In the genomic region with DNA sequence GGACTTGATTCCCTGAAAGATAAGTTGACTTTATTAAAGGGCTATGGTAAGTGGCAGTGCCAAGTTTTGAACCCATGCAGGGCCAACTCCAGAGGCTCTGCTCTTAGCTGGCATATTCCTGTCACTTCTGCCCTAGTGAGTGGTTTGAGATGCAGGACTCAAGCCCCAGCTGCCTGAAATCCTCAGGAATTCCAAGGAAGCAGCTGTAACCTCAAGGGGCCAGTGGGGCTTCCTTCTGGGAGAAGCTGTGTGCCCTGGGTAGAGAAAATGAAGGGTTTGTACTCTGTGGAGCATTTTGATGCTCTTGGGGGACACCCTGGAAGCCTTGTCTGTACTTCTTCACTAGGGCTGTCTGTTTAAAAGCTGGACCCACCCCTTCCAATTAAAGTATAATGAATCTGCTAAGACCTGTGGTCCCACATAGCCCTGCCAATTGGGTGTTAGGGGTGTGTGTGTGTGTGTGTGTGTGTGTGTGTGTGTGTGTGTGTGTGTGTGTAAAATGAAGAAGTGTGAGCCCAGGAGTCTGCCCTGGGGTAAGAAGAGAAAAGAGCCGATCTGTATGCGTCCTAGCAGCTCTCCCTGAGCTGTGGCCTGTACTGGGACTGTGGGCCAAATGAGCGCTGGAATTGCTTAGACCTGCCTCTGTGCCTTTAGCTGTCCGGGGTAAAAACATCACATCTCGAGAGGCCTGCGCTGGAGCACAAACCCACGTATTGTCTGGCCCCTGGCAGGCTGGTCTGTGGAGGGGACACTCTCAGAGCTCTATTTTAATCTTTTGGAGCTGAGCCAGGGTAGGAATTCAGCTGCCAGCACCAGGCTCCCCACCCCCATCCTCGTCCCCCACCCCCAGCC, we compare ENCODE assay signal across 8 mouse cellular contexts.
A peak's percentile ranks its signal among the peaks of the same experiment; 100 is the strongest.
DNase-seq lines count a peak whose midpoint lies in the region; ATAC-seq and TF ChIP-seq lines count a peak whose summit lies in the region.

No protein-coding gene starts in this region.

- H3K4me1 ChIP-seq in heart, embryonic 15.5 days (replicated peaks) = peaks cover 19% of the 10 kb centered on the region
- peaks cover 21% of the 10 kb centered on the region for H3K4me1 ChIP-seq in forebrain, embryonic 13.5 days
- peaks cover 3% of the 10 kb centered on the region for H3K4me1 ChIP-seq in olfactory bulb, adult 2 months (ENCODE audit: control insufficient read depth, insufficient read depth, low read length)

- intact Hi-C loops in heart, postnatal 25 days (cut with DNase I) = no loop called here
- intact Hi-C loops in gastrocnemius, postnatal 14 days (cut with DNase I; ENCODE audit: low total_unique reads) = no loop called here

- WGBS in heart, embryonic 15.5 days = 4% methylated on average over 8 of the region's 8 CpGs
- WGBS in forebrain, embryonic 13.5 days = 2% methylated on average over 8 of the region's 8 CpGs
- WGBS in olfactory bulb, adult 2 months = 45% methylated on average over 8 of the region's 8 CpGs

- peak overlapping the region; percentile 78 for H3K27ac ChIP-seq in heart, embryonic 15.5 days
- peak overlapping the region; percentile 79 for H3K27ac ChIP-seq in forebrain, embryonic 13.5 days
- 0 out of 2 replicates have a peak overlapping the region, but pooled peaks have one; percentile 28 for H3K27ac ChIP-seq in olfactory bulb, adult 2 months (ENCODE audit: insufficient read depth, low read depth, low read length)

- H3K4me3 ChIP-seq in heart, embryonic 15.5 days = no peak overlapping the region
- no peak overlapping the region for H3K4me3 ChIP-seq in forebrain, embryonic 13.5 days
- H3K4me3 ChIP-seq in olfactory bulb, adult 2 months (ENCODE audit: insufficient read depth, low read depth, low read length) = no peak overlapping the region

- H3K4me2 ChIP-seq in heart, embryonic 15.5 days = 0 out of 2 replicates have a peak overlapping the region, but pooled peaks have one; percentile 17
- peak overlapping the region; percentile 33 for H3K4me2 ChIP-seq in forebrain, embryonic 13.5 days

- DNase-seq in heart, postnatal 25 days (ENCODE audit: low spot score) = no peak
- peak; percentile 31 for DNase-seq in layer of hippocampus, adult 9-11 months
- DNase-seq in spleen, adult 12 weeks (ENCODE audit: low spot score) = no peak
- DNase-seq in adrenal gland, postnatal 25 days = no peak
- DNase-seq in gastrocnemius, postnatal 14 days = no peak

- no peak for TF ChIP-seq CTCF in olfactory bulb, adult 2 months (IDR thresholded peaks at IDR 0.05; ENCODE audit: insufficient read depth, low read depth, low read length)

- ATAC-seq in heart, embryonic 15.5 days (replicated peaks; ENCODE audit: insufficient number of reproducible peaks, insufficient read depth, low FRiP score, low read depth) = peak; percentile 91
- ATAC-seq in forebrain, embryonic 13.5 days = peak; percentile 93

- TF ChIP-seq POLR2A in olfactory bulb, adult 2 months (IDR thresholded peaks at IDR 0.05; ENCODE audit: insufficient read depth, low read depth, low read length) = no peak

- no peaks in the 10 kb centered on the region for H3K36me3 ChIP-seq in heart, embryonic 15.5 days
- H3K36me3 ChIP-seq in forebrain, embryonic 13.5 days (ENCODE audit: poor library complexity, severe bottlenecking) = no peaks in the 10 kb centered on the region

- H3K9me3 ChIP-seq in heart, embryonic 15.5 days (replicated peaks) = no peaks in the 10 kb centered on the region
- no peaks in the 10 kb centered on the region for H3K9me3 ChIP-seq in forebrain, embryonic 13.5 days (replicated peaks)

- H3K27me3 ChIP-seq in heart, embryonic 15.5 days = no peaks in the 10 kb centered on the region
- H3K27me3 ChIP-seq in forebrain, embryonic 13.5 days = no peaks in the 10 kb centered on the region

- no peak overlapping the region for H3K9ac ChIP-seq in heart, embryonic 15.5 days
- H3K9ac ChIP-seq in forebrain, embryonic 13.5 days = peak overlapping the region; percentile 34; the same call in 1 of the 2 replicates

Comparison
In these comparisons a context has a peak if more than half of its experiments do, and no peak if none do; other contexts are left out.
1. H3K27ac ChIP-seq: peak in every context shown above with its lines; median percentile 79 in forebrain, embryonic 13.5 days; 78 in heart, embryonic 15.5 days; 28 in olfactory bulb, adult 2 months.